Mouse (Mus musculus): Measurements from ENCODE around the gene Eif3b.

DNA sequence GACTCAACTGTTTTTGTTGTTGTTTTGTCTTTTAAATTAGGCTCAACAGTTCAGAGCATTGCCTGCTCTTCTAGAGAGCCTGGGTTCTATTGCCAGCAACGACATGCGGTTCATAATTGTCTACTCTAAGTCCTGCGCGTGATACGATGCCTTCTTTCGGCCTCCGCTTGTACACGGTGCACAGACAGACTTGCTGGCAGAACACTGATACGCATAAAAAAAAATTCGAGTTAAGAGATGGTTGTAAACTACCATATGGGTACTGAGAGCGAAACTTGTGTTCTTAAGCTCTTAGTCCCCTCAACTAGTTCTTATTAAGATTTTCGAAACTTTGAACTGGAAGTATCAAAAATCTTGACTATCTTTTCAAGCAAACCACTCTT is 1.0 kb upstream of the Eif3b start:
- TF ChIP-seq CTCF (IDR thresholded peaks at IDR 0.05; ENCODE audit: borderline replicate concordance, insufficient read depth, low read length) (no peak), POLR2A (IDR thresholded peaks at IDR 0.05; ENCODE audit: low read depth, low read length) (no peak; the same call in 1 of the 2 replicates)
